Mouse (Mus musculus): ENCODE results near the gene Hormad2.

GRCm38 (mm10) chr11:4412294-4412693 lies 28.6 kb downstream of the Hormad2 start:
- TF ChIP-seq CTCF (IDR thresholded peaks at IDR 0.05 in 2 of 3, conservative IDR thresholded peaks at IDR 0.05 in 1 of 3; ENCODE audit: control insufficient read depth in 1 of 3, insufficient read depth in 1 of 3, low read depth in 2 of 3, low read length in 3 of 3, poor library complexity in 1 of 3, severe bottlenecking in 1 of 3) (no peak), EP300 (IDR thresholded peaks at IDR 0.05; ENCODE audit: low read depth in 1 of 2, low read length in 2 of 2) (peak; percentile 38 to 52; a peak in 2 of 4 replicates), POLR2AphosphoS2 (IDR thresholded peaks at IDR 0.05; ENCODE audit: low read length) (no peak), POLR2A (IDR thresholded peaks at IDR 0.05; ENCODE audit: control insufficient read depth in 1 of 2, insufficient read depth in 1 of 2, low read depth in 1 of 2, low read length in 2 of 2, poor library complexity in 1 of 2) (no peak), CHD1 (IDR thresholded peaks at IDR 0.05; ENCODE audit: low read depth, low read length) (no peak), SMC3 (IDR thresholded peaks at IDR 0.05; ENCODE audit: low read depth, low read length) (no peak), NRF1 (IDR thresholded peaks at IDR 0.05; ENCODE audit: insufficient read depth, low read depth, low read length, poor library complexity, severe bottlenecking) (no peak), JUND (IDR thresholded peaks at IDR 0.05; ENCODE audit: low read depth, low read length) (no peak), MYB (IDR thresholded peaks at IDR 0.05; ENCODE audit: low read depth, low read length) (no peak), TBP (IDR thresholded peaks at IDR 0.05; ENCODE audit: low read depth, low read length) (no peak), MAX (IDR thresholded peaks at IDR 0.05; ENCODE audit: low read length) (no peak), RCOR1 (IDR thresholded peaks at IDR 0.05; ENCODE audit: low read depth, low read length) (peak; percentile 40; the same call in 1 of the 2 replicates), ZMIZ1 (IDR thresholded peaks at IDR 0.05; ENCODE audit: low read depth, low read length) (no peak)
